Mouse (Mus musculus) hindbrain, postnatal 0 days (tissue): ENCODE data around the gene Mrpl11. TPM values are rescaled to one million over a fixed set of nuclear protein-coding genes. Genes with fewer than 3 reads are reported as not detected.

Experiments
- ATAC-seq: fragments of 200-750 bp; cut with Nextera tagmentation; 2 replicates; pipeline ENCODE4 v1.8.0; 2017; ENCODE audit warnings: mild to moderate bottlenecking, moderate TSS enrichment, moderate library complexity
- DNase-seq: peaks from one replicate; pipeline ENCODE4 v3.0.0-alpha.2; 2015; ENCODE audit warnings: low spot score
- H3K27ac ChIP-seq: fragments of 300-500 bp; sonication (generic); 2 replicates; pipeline ENCODE4 v1.5.1; 2014; ENCODE audit warnings: mild to moderate bottlenecking
- H3K27me3 ChIP-seq: fragments of 300-500 bp; sonication (generic); 2 replicates; pipeline ENCODE4 v1.6.1; 2014; ENCODE audit warnings: low read length, mixed read lengths; ENCODE audit not compliant: insufficient read depth
- H3K36me3 ChIP-seq: fragments of 300-500 bp; sonication (generic); 2 replicates; pipeline ENCODE4 v1.6.1; 2014; ENCODE audit warnings: low read length, mixed read lengths; ENCODE audit not compliant: insufficient read depth
- H3K4me1 ChIP-seq: fragments of 300-500 bp; sonication (generic); 2 replicates; pipeline ENCODE4 v1.6.1; 2014; ENCODE audit warnings: antibody characterized with exemption, low read length, mixed read lengths; ENCODE audit not compliant: insufficient read depth
- H3K4me2 ChIP-seq: fragments of 300-500 bp; sonication (generic); 2 replicates; pipeline ENCODE4 v1.6.1; 2014; ENCODE audit warnings: low read depth, mild to moderate bottlenecking, low read length, moderate library complexity, mixed read lengths
- H3K4me3 ChIP-seq: fragments of 300-500 bp; sonication (generic); 2 replicates; pipeline ENCODE4 v1.5.1; 2014; ENCODE audit warnings: low read length
- H3K9ac ChIP-seq: fragments of 300-500 bp; sonication (generic); replicated peaks from 2 replicates; pipeline ENCODE4 v1.6.1; 2014; ENCODE audit warnings: mild to moderate bottlenecking, low read length, moderate library complexity, mixed read lengths
- H3K9me3 ChIP-seq: fragments of 300-500 bp; sonication (generic); 2 replicates; pipeline ENCODE4 v1.6.1; 2016; ENCODE audit warnings: low read length, mixed read lengths
- CTCF ChIP-seq: IDR thresholded peaks from 2 replicates; pipeline ENCODE4 v1.5.1; 2016; ENCODE audit warnings: antibody characterized with exemption, control low read depth, low read depth
- WGBS: fragments of 180-500 bp; shearing (Covaris S2); extraction: QIAGEN DNeasy Blood & Tissue Kit; methylation state at CpG from one replicate; pipeline ENCODE4 v1.1.7; 2014; 5-methylcytosine and 5-hydroxymethylcytosine counted together
- polyA plus RNA-seq: library from polyadenylated mRNA; unstranded; fragments of >200 nt; fragmentation: Nextera tagmentation; extraction: Ambion mirVana; gene quantifications from 2 replicates; pipeline ENCODE4 v1.2.1, GENCODE M21; 2015
- total RNA-seq: library from RNA; depleted of rRNA; stranded (reverse); fragments of >200 nt; gene quantifications from 2 replicates; pipeline ENCODE4 v1.2.3, GENCODE M21; 2014

Mrpl11 gene
- total and polyA plus RNA-seq, 2 experiments from 2014 or later, result 83.5 to 139 TPM

- Histone ChIP-seq H3K36me3 (peaks cover 17% of the 10 kb centered on the region; the same call in 1 of the 2 replicates), H3K4me2 (no peak overlapping the region), H3K9me3 (no peaks in the 10 kb centered on the region), H3K4me1 (no peaks in the 10 kb centered on the region), H3K9ac (no peak overlapping the region), H3K27ac (no peak overlapping the region), H3K27me3 (no peaks in the 10 kb centered on the region), H3K4me3 (no peak overlapping the region)
- peak; percentile 56 for TF ChIP-seq CTCF
- WGBS, result 95% methylated on average over 2 of the region's 2 CpGs
- DNase-seq (peak; percentile 18), ATAC-seq (no peak)
These were observed 6.3 kb downstream of the Mrpl11 start for GRCm38 (mm10) chr19:4968236-4968635.

GRCm38 (mm10) chr19:4981767-4982166 lies 19.8 kb downstream of the Mrpl11 start:
- Histone ChIP-seq H3K27ac (no peak overlapping the region), H3K9ac (no peak overlapping the region), H3K4me1 (no peaks in the 10 kb centered on the region), H3K4me2 (no peak overlapping the region), H3K4me3 (no peak overlapping the region), H3K27me3 (peaks cover 20% of the 10 kb centered on the region; the same call in 1 of the 2 replicates), H3K9me3 (no peaks in the 10 kb centered on the region), H3K36me3 (peaks cover 2% of the 10 kb centered on the region; the same call in 1 of the 2 replicates)
- DNase-seq (peak; percentile 87), ATAC-seq (0 out of 2 replicates have a peak, but pooled peaks have one; percentile 40)
- peak; percentile 90 for TF ChIP-seq CTCF

GRCm38 (mm10) chr19:4989013-4989412 lies 27.1 kb downstream of the Mrpl11 start:
- Histone ChIP-seq H3K9me3 (no peaks in the 10 kb centered on the region), H3K27ac (no peak overlapping the region), H3K4me2 (peak overlapping the region; percentile 68), H3K27me3 (peaks cover 10% of the 10 kb centered on the region; the same call in 1 of the 2 replicates), H3K36me3 (peaks cover 9% of the 10 kb centered on the region), H3K9ac (peak overlapping the region; percentile 57; the same call in 1 of the 2 replicates), H3K4me3 (peak overlapping the region; percentile 48), H3K4me1 (peaks cover 11% of the 10 kb centered on the region)
- 0 out of 2 replicates have a peak, but pooled peaks have one; percentile 13 for TF ChIP-seq CTCF
- 2% methylated on average over 13 of the region's 13 CpGs for WGBS
- ATAC-seq, result no peak
- DNase-seq, result peak; percentile 87

- H3K9me3 ChIP-seq, result no peaks in the 10 kb centered on the region
- TF ChIP-seq CTCF, result peak; percentile 2; the same call in 1 of the 2 replicates
- H3K4me3 ChIP-seq, result peak overlapping the region; percentile 48
- DNase-seq (peak; percentile 86), ATAC-seq (peak; percentile 87)
- peak overlapping the region; percentile 66 for H3K27ac ChIP-seq
- peak overlapping the region; percentile 57; the same call in 1 of the 2 replicates for H3K9ac ChIP-seq
- peaks cover 9% of the 10 kb centered on the region for H3K36me3 ChIP-seq
- peaks cover 14% of the 10 kb centered on the region for H3K4me1 ChIP-seq
- H3K4me2 ChIP-seq, result peak overlapping the region; percentile 68
- 0 out of 2 replicates have a peak, but pooled peaks cover 3% of the 10 kb centered on the region for H3K27me3 ChIP-seq
- WGBS, result 11% methylated on average over 44 of the region's 47 CpGs
These were observed 27.7 kb downstream of the Mrpl11 start for GRCm38 (mm10) chr19:4989434-4990255.

- ATAC-seq, result no peak
- no peak for DNase-seq
- H3K27me3 ChIP-seq, result 0 out of 2 replicates have a peak, but pooled peaks cover 2% of the 10 kb centered on the region
These were observed 28.3 kb downstream of the Mrpl11 start, which contains the start of gene Npas4 for GRCm38 (mm10) chr19:4990256-4990625. Npas4 (minus strand) TSS chr19:4990316.

GRCm38 (mm10) chr19:4990716-4991115 lies 28.8 kb downstream of the Mrpl11 start:
- no peak for TF ChIP-seq CTCF
- DNase-seq (peak; percentile 40), ATAC-seq (no peak)
- no peaks in the 10 kb centered on the region for H3K27me3 ChIP-seq
- no peaks in the 10 kb centered on the region for H3K9me3 ChIP-seq
- no peak overlapping the region; the same call in 1 of the 2 replicates for H3K9ac ChIP-seq
- 0 out of 2 replicates have a peak overlapping the region, but pooled peaks have one; percentile 3 for H3K27ac ChIP-seq
- 2% methylated on average over 13 of the region's 22 CpGs for WGBS
- H3K4me3 ChIP-seq, result peak overlapping the region; percentile 23
- peaks cover 16% of the 10 kb centered on the region for H3K4me1 ChIP-seq
- H3K36me3 ChIP-seq, result peaks cover 9% of the 10 kb centered on the region
- peak overlapping the region; percentile 68 for H3K4me2 ChIP-seq

More at GRCm38 (mm10) chr19:4990256-4990625, 28.3 kb downstream of the Mrpl11 start, which contains the start of gene Npas4:
- Histone ChIP-seq H3K4me1 (peaks cover 16% of the 10 kb centered on the region), H3K9me3 (no peaks in the 10 kb centered on the region), H3K4me3 (peak within 1 kb of the TSS; percentile 48), H3K4me2 (peak within 1 kb of the TSS; percentile 68), H3K36me3 (peaks cover 9% of the 10 kb centered on the region), H3K27ac (peak within 1 kb of the TSS; percentile 66), H3K9ac (peak within 1 kb of the TSS; percentile 57)
- WGBS, result 15% methylated on average over 4 of the region's 4 CpGs
- TF ChIP-seq CTCF, result no peak
